Mouse (Mus musculus) c-Kit-negative CD71-positive TER-119-positive erythroid progenitor cells, embryonic 14.5 days (primary cell): ENCODE results near the gene Rps9.

Experiments
- DNase-seq: peaks from one replicate; pipeline ENCODE4 v3.0.0-alpha.2; 2013; ENCODE audit warnings: low read depth, low spot score

Gene Rps9

GRCm38 (mm10) chr7:3703879-3704441, at the start of gene Rps9:
TSS of gene Rps9 (plus strand) at chr7:3703993.
- DNase-seq, result peak; percentile 95

- DNase-seq, result no peak
Measured at GRCm38 (mm10) chr7:3656966-3657365, 46.8 kb upstream of the Rps9 start.

- DNase-seq, result no peak
Measured at GRCm38 (mm10) chr7:3658578-3658977, 45.2 kb upstream of the Rps9 start.

GRCm38 (mm10) chr7:3664524-3665214, 39.1 kb upstream of the Rps9 start:
- no peak for DNase-seq

GRCm38 (mm10) chr7:3665215-3666114, 38.3 kb upstream of the Rps9 start, which contains the start of gene Leng1:
TSS of gene Leng1 (minus strand) at chr7:3665840.
- DNase-seq, result peak; percentile 95

- DNase-seq, result peak; percentile 56
Measured at GRCm38 (mm10) chr7:3666921-3667391, 36.8 kb upstream of the Rps9 start.

- peak; percentile 64 for DNase-seq
Measured at GRCm38 (mm10) chr7:3674507-3675227, 29.1 kb upstream of the Rps9 start.

GRCm38 (mm10) chr7:3675228-3675548, 28.6 kb upstream of the Rps9 start:
- DNase-seq, result no peak

- DNase-seq, result no peak
Measured at GRCm38 (mm10) chr7:3676371-3676770, 27.4 kb upstream of the Rps9 start.

GRCm38 (mm10) chr7:3677342-3677741, 26.5 kb upstream of the Rps9 start, which contains the start of gene Tmc4:
TSS of gene Tmc4 (minus strand) at chr7:3677553.
- DNase-seq, result no peak

GRCm38 (mm10) chr7:3683908-3684550, 19.8 kb upstream of the Rps9 start:
- DNase-seq, result no peak

- no peak for DNase-seq
Measured at GRCm38 (mm10) chr7:3684698-3685097, 19.1 kb upstream of the Rps9 start.

- DNase-seq, result no peak
Measured at GRCm38 (mm10) chr7:3685400-3686187, 18.2 kb upstream of the Rps9 start.

GRCm38 (mm10) chr7:3691919-3692318, 11.9 kb upstream of the Rps9 start:
- DNase-seq, result no peak

GRCm38 (mm10) chr7:3692382-3692986, 11.3 kb upstream of the Rps9 start, which contains the start of gene Tsen34:
TSS of gene Tsen34 (plus strand) at chr7:3692863.
- DNase-seq, result no peak

- peak; percentile 89 for DNase-seq
Measured at GRCm38 (mm10) chr7:3692987-3693808, 10.6 kb upstream of the Rps9 start, which contains the start of gene Mboat7. TSS of gene Mboat7 (minus strand) at chr7:3693523.

GRCm38 (mm10) chr7:3693809-3694075, 10.1 kb upstream of the Rps9 start:
- no peak for DNase-seq

- peak; percentile 24 for DNase-seq
Measured at GRCm38 (mm10) chr7:3694076-3694948, 9.5 kb upstream of the Rps9 start.
